8 mouse cellular contexts compared by ENCODE assay signal in genomic region chr11:69364376-69364775, GRCm38 (mm10). TPM values are rescaled to one million over a fixed set of nuclear protein-coding genes. Genes with fewer than 3 reads are reported as not detected.
DNase-seq lines count a peak whose midpoint lies in the region; ATAC-seq and TF ChIP-seq lines count a peak whose summit lies in the region.

No protein-coding gene starts in this region.

- no peak for TF ChIP-seq CTCF in kidney, postnatal 0 days (IDR thresholded peaks at IDR 0.05; ENCODE audit: low read depth)
- no peak for TF ChIP-seq CTCF in midbrain, postnatal 0 days (IDR thresholded peaks at IDR 0.05)

- no peak overlapping the region for H3K4me3 ChIP-seq in heart, embryonic 14.5 days (ENCODE audit: control insufficient read depth in 1 of 2, insufficient read depth in 1 of 2, low read depth in 1 of 2, low read length in 2 of 2)
- H3K4me3 ChIP-seq in forebrain, embryonic 13.5 days = peak overlapping the region; percentile 90
- peak overlapping the region; percentile 20; the same call in 1 of the 2 replicates for H3K4me3 ChIP-seq in kidney, postnatal 0 days (replicated peaks; ENCODE audit: low read depth, low read length)
- no peak overlapping the region for H3K4me3 ChIP-seq in midbrain, postnatal 0 days (ENCODE audit: low read depth, low read length)

- peak overlapping the region in 1 of 2 experiments; percentile 97; a peak in 1 of 4 replicates for H3K27ac ChIP-seq in heart, embryonic 14.5 days (replicated peaks in 1 of 2; ENCODE audit: control insufficient read depth in 1 of 2, insufficient read depth in 1 of 2, low read depth in 2 of 2, low read length in 2 of 2)
- peak overlapping the region; percentile 99 for H3K27ac ChIP-seq in forebrain, embryonic 13.5 days
- H3K27ac ChIP-seq in kidney, postnatal 0 days = peak overlapping the region; percentile 100
- no peak overlapping the region for H3K27ac ChIP-seq in midbrain, postnatal 0 days (ENCODE audit: low read depth, low read length)

- peaks cover 28 to 32% of the 10 kb centered on the region in 2 experiments for H3K4me1 ChIP-seq in heart, embryonic 14.5 days (ENCODE audit: control insufficient read depth in 2 of 2, insufficient read depth in 2 of 2, low read length in 2 of 2)
- H3K4me1 ChIP-seq in forebrain, embryonic 13.5 days = peaks cover 55% of the 10 kb centered on the region
- peaks cover 26% of the 10 kb centered on the region for H3K4me1 ChIP-seq in kidney, postnatal 0 days (replicated peaks; ENCODE audit: insufficient read depth, low read length)
- peaks cover 12% of the 10 kb centered on the region for H3K4me1 ChIP-seq in midbrain, postnatal 0 days (ENCODE audit: insufficient read depth, low read length)

- no peak for ATAC-seq in heart, embryonic 14.5 days (ENCODE audit: insufficient number of reproducible peaks, insufficient read depth, low FRiP score, low read depth)
- no peak for ATAC-seq in forebrain, embryonic 13.5 days
- ATAC-seq in kidney, postnatal 0 days (replicated peaks; ENCODE audit: low FRiP score, low read depth) = no peak
- ATAC-seq in midbrain, postnatal 0 days (ENCODE audit: low FRiP score) = no peak

- H3K9ac ChIP-seq in heart, embryonic 14.5 days (ENCODE audit: low read length) = peak overlapping the region; percentile 34
- H3K9ac ChIP-seq in forebrain, embryonic 13.5 days = peak overlapping the region; percentile 70
- 0 out of 2 replicates have a peak overlapping the region, but pooled peaks have one; percentile 18 for H3K9ac ChIP-seq in kidney, postnatal 0 days (ENCODE audit: low read depth, low read length)
- no peak overlapping the region; the same call in 1 of the 2 replicates for H3K9ac ChIP-seq in midbrain, postnatal 0 days (replicated peaks; ENCODE audit: low read length, poor library complexity, severe bottlenecking)

- 53% methylated on average over 8 of the region's 8 CpGs for WGBS in heart, embryonic 14.5 days
- WGBS in forebrain, embryonic 13.5 days = 50% methylated on average over 8 of the region's 8 CpGs
- 27% methylated on average over 8 of the region's 8 CpGs for WGBS in kidney, postnatal 0 days
- WGBS in midbrain, postnatal 0 days = 49% methylated on average over 8 of the region's 8 CpGs

- H3K36me3 ChIP-seq in heart, embryonic 14.5 days (ENCODE audit: control insufficient read depth, insufficient read depth, low read length) = peaks cover 45% of the 10 kb centered on the region
- peaks cover 52% of the 10 kb centered on the region for H3K36me3 ChIP-seq in forebrain, embryonic 13.5 days (ENCODE audit: poor library complexity, severe bottlenecking)
- H3K36me3 ChIP-seq in kidney, postnatal 0 days (ENCODE audit: insufficient read depth, low read length) = peaks cover 34% of the 10 kb centered on the region
- H3K36me3 ChIP-seq in midbrain, postnatal 0 days (ENCODE audit: insufficient read depth, low read length) = peaks cover 44% of the 10 kb centered on the region

- no peaks in the 10 kb centered on the region for H3K9me3 ChIP-seq in heart, embryonic 14.5 days (ENCODE audit: control insufficient read depth, low read length)
- no peaks in the 10 kb centered on the region for H3K9me3 ChIP-seq in forebrain, embryonic 13.5 days (replicated peaks)
- no peaks in the 10 kb centered on the region for H3K9me3 ChIP-seq in kidney, postnatal 0 days (replicated peaks; ENCODE audit: low read length)
- no peaks in the 10 kb centered on the region for H3K9me3 ChIP-seq in midbrain, postnatal 0 days (ENCODE audit: low read length)

- H3K4me2 ChIP-seq in heart, embryonic 14.5 days (ENCODE audit: low read length) = peak overlapping the region; percentile 93
- H3K4me2 ChIP-seq in forebrain, embryonic 13.5 days = peak overlapping the region; percentile 98
- H3K4me2 ChIP-seq in kidney, postnatal 0 days (ENCODE audit: low read length) = peak overlapping the region; percentile 89
- 0 out of 2 replicates have a peak overlapping the region, but pooled peaks have one; percentile 10 for H3K4me2 ChIP-seq in midbrain, postnatal 0 days (ENCODE audit: low read depth, low read length, poor library complexity, severe bottlenecking)

- no peak for DNase-seq in heart, adult 11 months
- DNase-seq in kidney, postnatal 0 days (ENCODE audit: low spot score) = no peak
- no peak for DNase-seq in midbrain, postnatal 0 days (ENCODE audit: low spot score)
- no peak for DNase-seq in embryo, embryonic 10.5 days (ENCODE audit: low spot score)
- no peak for DNase-seq in frontal cortex, postnatal 10 days (ENCODE audit: low spot score in 2 of 2)
- no peak for DNase-seq in adrenal gland, postnatal 14 days

- no peaks in the 10 kb centered on the region for H3K27me3 ChIP-seq in heart, embryonic 14.5 days (ENCODE audit: control insufficient read depth, insufficient read depth, low read length)
- H3K27me3 ChIP-seq in forebrain, embryonic 13.5 days = no peaks in the 10 kb centered on the region
- H3K27me3 ChIP-seq in kidney, postnatal 0 days (ENCODE audit: insufficient read depth, low read length) = no peaks in the 10 kb centered on the region
- H3K27me3 ChIP-seq in midbrain, postnatal 0 days (ENCODE audit: insufficient read depth, low read length) = no peaks in the 10 kb centered on the region

RNA-seq across cellular contexts. Expression of gene Chd3, which starts 4.8 kb away (rescaled TPM):
- polyA plus RNA-seq in heart, embryonic 14.5 days (2014; fragmentation: Nextera tagmentation; extraction: Ambion mirVana) = 16.5 TPM in 2 replicates
- polyA plus RNA-seq in forebrain, embryonic 13.5 days (2015; fragmentation: Nextera tagmentation; extraction: Ambion mirVana) = 104 and 106 TPM in 2 replicates
- polyA plus RNA-seq in kidney, postnatal 0 days (2015; fragmentation: Nextera tagmentation; extraction: Ambion mirVana) = 38.0 and 42.3 TPM in 2 replicates
- total RNA-seq in midbrain, postnatal 0 days (2014; rRNA removed) = 284 and 298 TPM in 2 replicates
- polyA plus RNA-seq in midbrain, postnatal 0 days (2015; fragmentation: Nextera tagmentation; extraction: Ambion mirVana) = 51.6 and 58.9 TPM in 2 replicates
- 109 and 118 TPM in 2 replicates for total RNA-seq in adrenal gland, postnatal 14 days (2021)

RNA-seq across cellular contexts. Expression of gene Rnf227, which starts 24.1 kb away (rescaled TPM):
- 6.6 and 7.3 TPM in 2 replicates for polyA plus RNA-seq in heart, embryonic 14.5 days (2014; fragmentation: Nextera tagmentation; extraction: Ambion mirVana)
- 72.6 and 78.8 TPM in 2 replicates for polyA plus RNA-seq in forebrain, embryonic 13.5 days (2015; fragmentation: Nextera tagmentation; extraction: Ambion mirVana)
- polyA plus RNA-seq in kidney, postnatal 0 days (2015; fragmentation: Nextera tagmentation; extraction: Ambion mirVana) = 15.6 and 18.3 TPM in 2 replicates
- total RNA-seq in midbrain, postnatal 0 days (2014; rRNA removed) = 245 and 310 TPM in 2 replicates
- 382 and 383 TPM in 2 replicates for polyA plus RNA-seq in midbrain, postnatal 0 days (2015; fragmentation: Nextera tagmentation; extraction: Ambion mirVana)
- 4.1 and 5.4 TPM in 2 replicates for total RNA-seq in adrenal gland, postnatal 14 days (2021)

RNA-seq across cellular contexts. Expression of gene Naa38, which starts 30.9 kb away (rescaled TPM):
- 158 and 174 TPM in 2 replicates for polyA plus RNA-seq in heart, embryonic 14.5 days (2014; fragmentation: Nextera tagmentation; extraction: Ambion mirVana)
- 100.0 and 108 TPM in 2 replicates for polyA plus RNA-seq in forebrain, embryonic 13.5 days (2015; fragmentation: Nextera tagmentation; extraction: Ambion mirVana)
- 183 and 198 TPM in 2 replicates for polyA plus RNA-seq in kidney, postnatal 0 days (2015; fragmentation: Nextera tagmentation; extraction: Ambion mirVana)
- 32.6 and 95.9 TPM in 2 replicates for total RNA-seq in midbrain, postnatal 0 days (2014; rRNA removed)
- polyA plus RNA-seq in midbrain, postnatal 0 days (2015; fragmentation: Nextera tagmentation; extraction: Ambion mirVana) = 120 and 147 TPM in 2 replicates
- total RNA-seq in adrenal gland, postnatal 14 days (2021) = 124 and 137 TPM in 2 replicates

RNA-seq across cellular contexts. Expression of gene Cyb5d1, which starts 31.1 kb away (rescaled TPM):
- polyA plus RNA-seq in heart, embryonic 14.5 days (2014; fragmentation: Nextera tagmentation; extraction: Ambion mirVana) = 19.9 and 22.1 TPM in 2 replicates
- polyA plus RNA-seq in forebrain, embryonic 13.5 days (2015; fragmentation: Nextera tagmentation; extraction: Ambion mirVana) = 45.9 and 48.6 TPM in 2 replicates
- 16.6 and 19.8 TPM in 2 replicates for polyA plus RNA-seq in kidney, postnatal 0 days (2015; fragmentation: Nextera tagmentation; extraction: Ambion mirVana)
- total RNA-seq in midbrain, postnatal 0 days (2014; rRNA removed) = 16.5 and 22.6 TPM in 2 replicates
- polyA plus RNA-seq in midbrain, postnatal 0 days (2015; fragmentation: Nextera tagmentation; extraction: Ambion mirVana) = 18.2 and 18.8 TPM in 2 replicates
- 34.2 and 42.6 TPM in 2 replicates for total RNA-seq in adrenal gland, postnatal 14 days (2021)

RNA-seq across cellular contexts. Expression of gene Tmem88, which starts 33.7 kb away (rescaled TPM):
- polyA plus RNA-seq in heart, embryonic 14.5 days (2014; fragmentation: Nextera tagmentation; extraction: Ambion mirVana) = 43.1 and 46.7 TPM in 2 replicates
- polyA plus RNA-seq in forebrain, embryonic 13.5 days (2015; fragmentation: Nextera tagmentation; extraction: Ambion mirVana) = 6.3 and 6.6 TPM in 2 replicates
- 55.5 and 61.3 TPM in 2 replicates for polyA plus RNA-seq in kidney, postnatal 0 days (2015; fragmentation: Nextera tagmentation; extraction: Ambion mirVana)
- total RNA-seq in midbrain, postnatal 0 days (2014; rRNA removed) = 4.4 and 5.7 TPM in 2 replicates
- polyA plus RNA-seq in midbrain, postnatal 0 days (2015; fragmentation: Nextera tagmentation; extraction: Ambion mirVana) = 5.8 and 6.3 TPM in 2 replicates
- 29.5 and 30.2 TPM in 2 replicates for total RNA-seq in adrenal gland, postnatal 14 days (2021)

Comparison
In these comparisons a context has a peak if more than half of its experiments do, and no peak if none do; other contexts are left out.
1. H3K4me2 ChIP-seq: peak in every context shown above with its lines; median percentile 98 in forebrain, embryonic 13.5 days; 93 in heart, embryonic 14.5 days; 89 in kidney, postnatal 0 days; 10 in midbrain, postnatal 0 days.
2. H3K4me3 ChIP-seq: peak in forebrain, embryonic 13.5 days (single experiment) and kidney, postnatal 0 days (single experiment); none in heart, embryonic 14.5 days (0 of 2) and midbrain, postnatal 0 days (single experiment).